Mouse (Mus musculus): ENCODE results near the gene Pold2. TPM values are rescaled to one million over a fixed set of nuclear protein-coding genes. Genes with fewer than 3 reads are reported as not detected.

Pold2 gene
- total and polyA plus RNA-seq, 3 experiments: 136 to 285 (median 205) TPM

GRCm38 (mm10) chr11:5926696-5927220 is 48.7 kb upstream of the Pold2 start:
- Histone ChIP-seq H3K4me1 (ENCODE audit: control insufficient read depth in 1 of 2, insufficient read depth in 2 of 2) (peaks cover 4 to 5% of the 10 kb centered on the region in 2 experiments), H3K4me2 (ENCODE audit: insufficient read depth, low read depth, poor library complexity, severe bottlenecking) (no peak overlapping the region), H3K4me3 (replicated peaks in 1 of 3; ENCODE audit: low read depth in 2 of 3, low read length in 2 of 3, poor library complexity in 1 of 3) (no peak overlapping the region), H3K27me3 (replicated peaks) (peaks cover 7% of the 10 kb centered on the region), H3K36me3 (replicated peaks in 1 of 2; ENCODE audit: control insufficient read depth in 1 of 2, insufficient read depth in 1 of 2, low read length in 1 of 2) (no peaks in the 10 kb centered on the region), H3K79me2 (replicated peaks; ENCODE audit: control insufficient read depth, extremely low read depth, insufficient read depth, poor library complexity, severe bottlenecking) (no peaks in the 10 kb centered on the region), H3K9me3 (replicated peaks; ENCODE audit: low read length) (peaks cover 2% of the 10 kb centered on the region), H3K27ac (ENCODE audit: insufficient read depth, low read depth) (no peak overlapping the region), H3K9ac (ENCODE audit: insufficient read depth, low read depth) (no peak overlapping the region)
- dilution Hi-C loops (cut with MboI; ENCODE audit: extremely low pct_ligation_motif_present, extremely low pct_unique_long_range_greater_than_20kb, low sequenced_read_pairs): no loop called here
- in situ Hi-C loops (cut with MboI; ENCODE audit: low pct_ligation_motif_present, low pct_unique_long_range_greater_than_20kb, low sequenced_read_pairs): no loop called here
- TF ChIP-seq CHD1 (IDR thresholded peaks at IDR 0.05; ENCODE audit: low read depth, low read length) (no peak), POLR2AphosphoS2 (IDR thresholded peaks at IDR 0.05; ENCODE audit: low read depth, low read length) (no peak), CTCF (conservative IDR thresholded peaks at IDR 0.05 in 1 of 2, IDR thresholded peaks at IDR 0.05 in 1 of 2; ENCODE audit: low read depth in 2 of 2, low read length in 2 of 2) (no peak), BHLHE40 (IDR thresholded peaks at IDR 0.05; ENCODE audit: low read depth, low read length) (no peak), MAX (IDR thresholded peaks at IDR 0.05; ENCODE audit: low read length) (no peak), RAD21 (IDR thresholded peaks at IDR 0.05; ENCODE audit: low read depth, low read length) (no peak), PAX5 (IDR thresholded peaks at IDR 0.05; ENCODE audit: low read length) (no peak)
- no peak for DNase-seq (ENCODE audit: extremely low read depth)

- TF ChIP-seq SMC3 (IDR thresholded peaks at IDR 0.05; ENCODE audit: low read depth, low read length) (no peak), E2F4 (IDR thresholded peaks at IDR 0.05; ENCODE audit: insufficient replicate concordance, low read depth, low read length) (no peak), RAD21 (IDR thresholded peaks at IDR 0.05; ENCODE audit: low read depth, low read length) (no peak), IRF4 (IDR thresholded peaks at IDR 0.05; ENCODE audit: low read depth, low read length) (0 out of 2 replicates have a peak, but pooled peaks have one; percentile 13), NRF1 (IDR thresholded peaks at IDR 0.05; ENCODE audit: low read depth, low read length) (no peak), MXI1 (IDR thresholded peaks at IDR 0.05; ENCODE audit: low read depth, low read length) (peak; percentile 33; the same call in 1 of the 2 replicates), USF1 (IDR thresholded peaks at IDR 0.05; ENCODE audit: low read depth, low read length) (peak; percentile 19; the same call in 1 of the 2 replicates), MAX (IDR thresholded peaks at IDR 0.05; ENCODE audit: low read length) (peak; percentile 80), MYC (IDR thresholded peaks at IDR 0.05; ENCODE audit: low read depth, low read length) (peak; percentile 81; the same call in 1 of the 2 replicates), TCF12 (IDR thresholded peaks at IDR 0.05; ENCODE audit: low read depth, low read length) (no peak), CTCF (conservative IDR thresholded peaks at IDR 0.05 in 1 of 2, IDR thresholded peaks at IDR 0.05 in 1 of 2; ENCODE audit: low read depth in 2 of 2, low read length in 2 of 2) (no peak), NELFE (IDR thresholded peaks at IDR 0.05; ENCODE audit: low read depth, low read length) (no peak), KAT2A (IDR thresholded peaks at IDR 0.05; ENCODE audit: insufficient replicate concordance, low read length) (no peak), CHD2 (IDR thresholded peaks at IDR 0.05; ENCODE audit: low read length) (no peak), ZKSCAN1 (IDR thresholded peaks at IDR 0.05; ENCODE audit: borderline replicate concordance, low read depth, low read length) (no peak), GABPA (IDR thresholded peaks at IDR 0.05; ENCODE audit: insufficient replicate concordance, low read depth, low read length) (no peak)
- peaks cover 2% of the 10 kb centered on the region for H3K9me3 ChIP-seq (replicated peaks; ENCODE audit: low read length)
- peak overlapping the region; percentile 35; the same call in 1 of the 2 replicates for H3K4me2 ChIP-seq (ENCODE audit: insufficient read depth, low read depth, poor library complexity, severe bottlenecking)
- no peak overlapping the region for H3K27ac ChIP-seq (ENCODE audit: insufficient read depth, low read depth)
- peaks cover 5% of the 10 kb centered on the region for H3K27me3 ChIP-seq (replicated peaks)
- no peak overlapping the region for H3K4me3 ChIP-seq (replicated peaks in 1 of 3; ENCODE audit: low read depth in 2 of 3, low read length in 2 of 3, poor library complexity in 1 of 3)
- in situ Hi-C loops (cut with MboI; ENCODE audit: low pct_ligation_motif_present, low pct_unique_long_range_greater_than_20kb, low sequenced_read_pairs) (no loop called here), dilution Hi-C loops (cut with MboI; ENCODE audit: extremely low pct_ligation_motif_present, extremely low pct_unique_long_range_greater_than_20kb, low sequenced_read_pairs) (no loop called here)
- H3K9ac ChIP-seq (ENCODE audit: insufficient read depth, low read depth): no peak overlapping the region
- no peaks in the 10 kb centered on the region for H3K79me2 ChIP-seq (replicated peaks; ENCODE audit: control insufficient read depth, extremely low read depth, insufficient read depth, poor library complexity, severe bottlenecking)
- H3K36me3 ChIP-seq (replicated peaks in 1 of 2; ENCODE audit: control insufficient read depth in 1 of 2, insufficient read depth in 1 of 2, low read length in 1 of 2): no peaks in the 10 kb centered on the region
- peaks cover 0 to 8% of the 10 kb centered on the region in 2 experiments; a peak in 2 of 4 replicates for H3K4me1 ChIP-seq (ENCODE audit: control insufficient read depth in 1 of 2, insufficient read depth in 2 of 2)
- no peak for DNase-seq (ENCODE audit: extremely low read depth)
Observed at GRCm38 (mm10) chr11:5924699-5925098, 46.6 kb upstream of the Pold2 start.
